Mouse (Mus musculus) erythroblast, adult 5-6 weeks (primary cell): ENCODE data around the gene Cnpy1. TPM values are rescaled to one million over a fixed set of nuclear protein-coding genes. Genes with fewer than 3 reads are reported as not detected.

Experiments
- ATAC-seq: replicated peaks from 2 replicates; pipeline ENCODE4 v1.8.0; 2016; ENCODE audit warnings: moderate number of reproducible peaks, mild to moderate bottlenecking, moderate TSS enrichment, inconsistent platforms; ENCODE audit not compliant: poor library complexity, low FRiP score, severe bottlenecking
- total RNA-seq, 2 experiments: library from RNA; stranded (forward) in 1 of 2; stranded (reverse) in 1 of 2; fragments of 150-400 nt in 1 of 2; fragments of 200-764, 138-1000 nt in 1 of 2; gene quantifications; 2 replicates each; pipeline versions ENCODE4 v1.2.3 to v1.2.4; 2015 to 2017; ENCODE audit warnings: low replicate concordance in 2 of 2

Gene Cnpy1
- total RNA-seq, 2 experiments from 2014 or later, result not detected

DNA sequence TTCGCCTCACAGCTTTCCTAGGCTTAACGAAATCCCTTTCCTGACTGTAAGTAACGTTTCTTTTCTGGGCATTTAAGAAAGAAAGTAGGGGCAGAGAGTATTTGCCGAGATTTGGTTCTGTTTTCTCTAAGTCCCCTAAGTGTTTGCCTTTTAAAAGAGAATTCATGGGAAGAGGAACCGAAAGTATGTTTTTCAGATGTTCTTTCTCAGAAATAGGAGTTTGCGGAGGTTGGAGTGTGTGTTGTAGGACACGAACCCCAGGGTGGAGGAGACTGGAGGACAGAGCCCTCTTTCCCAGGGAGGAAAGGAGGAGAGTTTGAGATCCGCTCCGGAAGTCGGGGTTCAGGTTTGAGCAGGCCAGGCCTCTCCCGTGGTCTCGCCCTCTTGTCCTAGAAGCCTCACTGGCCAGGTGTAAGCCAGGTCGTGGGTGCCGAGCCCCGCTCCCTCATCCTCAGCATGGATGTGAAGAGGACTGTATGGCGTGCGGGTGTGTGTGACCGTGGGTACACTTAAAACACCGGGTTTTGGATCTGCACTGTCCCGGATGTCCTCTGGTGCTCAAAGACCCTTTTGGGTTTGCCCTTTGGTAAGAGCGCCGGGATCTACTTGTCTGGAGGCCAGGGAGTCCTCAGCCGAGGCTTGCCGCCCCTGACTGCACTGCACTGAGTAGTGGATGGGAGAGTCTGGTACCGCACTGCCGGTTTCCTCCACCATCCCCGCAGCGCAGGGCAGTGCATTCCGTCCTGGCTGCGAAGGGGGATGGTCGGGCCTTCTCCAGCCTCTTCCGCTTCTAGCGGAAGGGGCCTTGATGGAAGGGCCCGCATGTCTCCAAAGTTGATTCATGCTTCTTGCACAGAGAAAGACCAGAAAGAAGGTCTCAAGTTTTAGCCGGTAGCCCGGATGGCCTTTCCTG lies 77.1 kb downstream of the Cnpy1 start:
- ATAC-seq, result no peak

- ATAC-seq, result no peak
Measured at GRCm38 (mm10) chr5:28167611-28168252, 77.9 kb downstream of the Cnpy1 start.

DNA sequence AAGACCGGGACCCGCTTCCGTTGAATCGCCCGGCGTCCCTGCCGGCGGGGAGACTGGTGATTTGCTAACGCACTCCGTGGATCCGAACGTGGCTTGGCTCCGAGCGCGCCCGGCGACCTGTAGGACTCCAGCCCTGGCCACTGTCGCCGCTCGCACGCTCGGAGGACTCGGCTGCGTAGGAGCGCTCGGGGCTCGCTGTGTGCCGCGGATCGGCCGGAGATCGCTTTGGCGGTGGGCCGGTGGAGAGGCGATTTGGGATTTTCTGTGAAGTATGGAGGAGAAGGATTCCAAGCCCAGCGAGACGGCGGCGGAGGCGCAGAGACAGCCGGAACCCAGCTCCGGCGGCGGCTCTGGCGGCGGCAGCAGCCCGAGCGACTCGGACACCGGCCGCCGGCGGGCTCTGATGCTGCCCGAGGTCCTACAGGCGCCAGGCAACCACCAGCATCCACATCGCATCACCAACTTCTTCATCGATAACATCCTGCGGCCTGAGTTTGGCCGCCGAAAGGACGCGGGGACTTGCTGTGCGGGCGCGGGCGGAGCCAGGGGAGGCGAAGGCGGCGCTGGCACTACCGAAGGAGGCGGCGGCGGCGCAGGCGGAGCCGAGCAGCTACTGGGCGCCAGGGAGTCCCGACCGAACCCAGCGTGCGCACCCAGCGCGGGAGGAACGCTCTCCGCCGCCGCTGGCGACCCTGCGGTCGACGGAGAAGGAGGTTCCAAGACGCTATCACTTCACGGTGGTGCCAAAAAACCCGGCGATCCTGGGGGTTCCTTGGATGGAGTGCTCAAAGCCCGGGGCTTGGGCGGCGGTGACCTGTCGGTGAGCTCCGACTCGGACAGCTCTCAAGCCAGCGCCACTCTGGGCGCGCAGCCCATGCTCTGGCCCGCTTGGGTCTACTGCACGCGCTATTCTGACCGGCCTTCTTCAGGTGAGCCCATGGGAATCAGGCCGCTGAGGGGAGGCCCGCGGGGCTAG lies 79.1 kb downstream of the Cnpy1 start:
- ATAC-seq, result no peak

- ATAC-seq, result no peak
Measured at GRCm38 (mm10) chr5:28165358-28166255, 80.0 kb downstream of the Cnpy1 start, which contains the start of gene En2. En2 (plus strand) TSS chr5:28165694.

- no peak for ATAC-seq
Measured at GRCm38 (mm10) chr5:28163926-28164325, 81.7 kb downstream of the Cnpy1 start.

- no peak for ATAC-seq
Measured at GRCm38 (mm10) chr5:28161938-28162402, 83.6 kb downstream of the Cnpy1 start.

- ATAC-seq, result no peak
Measured at GRCm38 (mm10) chr5:28161383-28161937, 84.1 kb downstream of the Cnpy1 start.

DNA sequence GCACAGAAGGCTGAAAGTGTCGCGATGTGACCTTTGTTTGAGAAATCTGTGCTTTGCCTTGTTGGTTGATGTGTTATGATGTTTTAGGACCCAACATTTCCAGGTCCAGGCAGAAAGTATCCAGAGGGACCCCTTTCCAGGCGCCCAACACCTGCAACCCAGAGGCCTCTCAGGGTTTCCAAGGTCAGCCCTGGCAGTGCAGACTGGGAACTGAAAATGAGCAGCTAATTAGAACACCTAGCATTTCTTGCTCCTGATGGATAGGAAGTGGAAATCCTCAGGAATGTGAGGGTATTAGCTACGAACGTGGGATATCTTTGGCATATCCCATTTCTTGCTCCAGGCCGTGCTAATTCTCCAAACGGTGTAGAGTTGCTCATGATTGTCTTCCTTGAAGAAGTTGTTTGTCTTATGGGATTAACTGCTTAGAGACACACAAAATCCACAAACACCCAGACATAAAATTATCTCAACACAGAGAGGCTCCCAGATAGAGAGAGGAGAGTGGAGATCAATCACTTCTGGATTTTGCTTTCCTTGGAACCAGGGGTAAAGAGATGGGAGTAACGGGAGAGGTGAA lies 85.6 kb downstream of the Cnpy1 start:
- ATAC-seq, result no peak

- ATAC-seq, result no peak
Measured at GRCm38 (mm10) chr5:28159072-28159458, 86.5 kb downstream of the Cnpy1 start.

DNA sequence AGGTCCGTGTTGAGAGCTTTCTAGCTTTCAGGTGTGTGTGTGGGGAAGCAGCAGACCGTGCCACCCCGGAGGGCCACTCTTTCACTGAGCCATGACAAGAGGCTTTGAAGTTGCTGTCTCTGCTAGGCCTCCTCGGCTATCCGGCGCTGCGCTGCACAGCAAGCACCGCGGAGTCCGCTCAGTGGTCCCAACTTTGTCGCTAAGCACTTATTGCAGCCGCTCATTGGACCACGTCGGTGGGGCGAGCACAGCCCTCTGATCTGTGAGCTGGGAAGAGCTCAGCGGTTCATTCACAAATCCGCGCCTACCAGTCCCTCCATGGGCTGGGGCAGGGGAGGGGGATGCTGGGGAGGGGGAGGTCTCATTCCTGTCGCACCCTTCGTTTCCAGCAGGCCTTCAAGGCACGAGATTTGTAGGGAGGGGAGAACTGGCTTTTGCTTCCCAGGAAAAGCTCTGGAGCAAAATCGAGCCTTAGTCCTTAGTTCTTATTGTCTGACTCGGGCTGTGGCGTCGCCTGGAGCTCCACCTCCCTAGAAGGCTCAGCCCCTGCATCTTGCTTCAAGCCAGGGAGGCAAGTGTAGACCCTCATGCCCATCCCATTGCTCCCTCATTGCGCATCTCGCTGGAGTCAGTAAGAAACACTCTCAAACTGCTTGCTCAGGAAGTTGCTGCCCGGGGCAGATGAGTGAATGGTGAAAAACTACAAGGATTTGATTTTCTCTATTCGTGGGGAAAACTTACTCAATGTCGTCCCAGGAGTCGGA lies 87.1 kb downstream of the Cnpy1 start:
- ATAC-seq, result no peak

GRCm38 (mm10) chr5:28157781-28158180 lies 87.8 kb downstream of the Cnpy1 start:
- no peak for ATAC-seq

- no peak for ATAC-seq
Measured at GRCm38 (mm10) chr5:28157044-28157730, 88.4 kb downstream of the Cnpy1 start.

Other genes starting within 250 kb of the Cnpy1 start
- gene Insig1, start 174.4 kb downstream of the Cnpy1 start, total RNA-seq (2015; ENCODE audit: low replicate concordance), result 3.8 and 8.4 TPM in 2 replicates
- gene Insig1, start 174.4 kb downstream of the Cnpy1 start, total RNA-seq (2017; ENCODE audit: low replicate concordance), result 7.7 and 10.5 TPM in 2 replicates
- not detected in 2 replicates for gene En2, start 80.1 kb downstream of the Cnpy1 start, total RNA-seq (2015; ENCODE audit: low replicate concordance)
- not detected in 2 replicates for gene En2, start 80.1 kb downstream of the Cnpy1 start, total RNA-seq (2017; ENCODE audit: low replicate concordance)
- gene Rbm33, start 71.3 kb upstream of the Cnpy1 start, total RNA-seq (2015; ENCODE audit: low replicate concordance), result 61.0 and 79.4 TPM in 2 replicates
- gene Rbm33, start 71.3 kb upstream of the Cnpy1 start, total RNA-seq (2017; ENCODE audit: low replicate concordance), result 103 and 115 TPM in 2 replicates
- not detected in 2 replicates for gene Shh, start 221.4 kb upstream of the Cnpy1 start, total RNA-seq (2015; ENCODE audit: low replicate concordance)
- gene Shh, start 221.4 kb upstream of the Cnpy1 start, total RNA-seq (2017; ENCODE audit: low replicate concordance), result not detected in 2 replicates